Mouse (Mus musculus) stomach, postnatal 0 days (tissue): ENCODE results near the gene Sec22b. TPM values are rescaled to one million over a fixed set of nuclear protein-coding genes. Genes with fewer than 3 reads are reported as not detected.

Experiments used
- ATAC-seq: fragments of 200-750 bp; cut with Nextera tagmentation; 2 replicates; pipeline ENCODE4 v1.8.0; 2017; ENCODE audit not compliant: low FRiP score, low TSS enrichment
- DNase-seq: peaks from one replicate; pipeline ENCODE4 v3.0.0-alpha.2; 2016; ENCODE audit warnings: low spot score
- H3K27ac ChIP-seq: fragments of 300-500 bp; sonication (generic); replicated peaks from 2 replicates; pipeline ENCODE4 v1.5.1; 2014; ENCODE audit warnings: mild to moderate bottlenecking, control low read depth
- H3K27me3 ChIP-seq: fragments of 300-500 bp; sonication (generic); 2 replicates; pipeline ENCODE4 v1.6.1; 2014; ENCODE audit warnings: low read length; ENCODE audit not compliant: control insufficient read depth, insufficient read depth
- H3K36me3 ChIP-seq: fragments of 300-500 bp; sonication (generic); 2 replicates; pipeline ENCODE4 v1.6.1; 2014; ENCODE audit warnings: low read length, mixed read lengths; ENCODE audit not compliant: control insufficient read depth, insufficient read depth
- H3K4me1 ChIP-seq: fragments of 300-500 bp; sonication (generic); replicated peaks from 2 replicates; pipeline ENCODE4 v1.6.1; 2014; ENCODE audit warnings: antibody characterized with exemption; ENCODE audit not compliant: control insufficient read depth, insufficient read depth
- H3K4me2 ChIP-seq: fragments of 300-500 bp; sonication (generic); replicated peaks from 2 replicates; pipeline ENCODE4 v1.6.1; 2014; ENCODE audit warnings: low read depth, mild to moderate bottlenecking, control low read depth, moderate library complexity
- H3K4me3 ChIP-seq: fragments of 300-500 bp; sonication (generic); 2 replicates; pipeline ENCODE4 v1.5.1; 2014; ENCODE audit warnings: low read depth, low read length, control low read depth
- H3K9ac ChIP-seq: fragments of 300-500 bp; sonication (generic); 2 replicates; pipeline ENCODE4 v1.6.1; 2014; ENCODE audit warnings: mild to moderate bottlenecking, low read length, control low read depth, mixed read lengths
- H3K9me3 ChIP-seq: fragments of 300-500 bp; sonication (generic); 2 replicates; pipeline ENCODE4 v1.6.1; 2016; ENCODE audit warnings: low read length; ENCODE audit not compliant: control insufficient read depth
- CTCF ChIP-seq: IDR thresholded peaks from 2 replicates; pipeline ENCODE4 v1.5.1; 2016; ENCODE audit warnings: antibody characterized with exemption, low read depth, mild to moderate bottlenecking, moderate library complexity
- EP300 ChIP-seq: optimal IDR thresholded peaks from 2 replicates; pipeline ENCODE3; 2016; ENCODE audit warnings: antibody characterized with exemption
- WGBS: fragments of 180-500 bp; shearing (Covaris S2); extraction: QIAGEN DNeasy Blood & Tissue Kit; methylation state at CpG from one replicate; pipeline ENCODE4 v1.1.7; 2014; 5-methylcytosine and 5-hydroxymethylcytosine counted together
- polyA plus RNA-seq: library from polyadenylated mRNA; unstranded; fragments of >200 nt; fragmentation: Nextera tagmentation; extraction: Ambion mirVana; gene quantifications from 2 replicates; pipeline ENCODE4 v1.2.1, GENCODE M21; 2015

Sec22b gene
- polyA plus RNA-seq, 1 experiment from 2014 or later, result 90.6 TPM

- DNase-seq, result no peak
- Histone ChIP-seq H3K9me3 (no peaks in the 10 kb centered on the region), H3K4me2 (no peak overlapping the region), H3K36me3 (peaks cover 17% of the 10 kb centered on the region), H3K9ac (no peak overlapping the region), H3K27ac (no peak overlapping the region), H3K4me3 (no peak overlapping the region), H3K4me1 (no peaks in the 10 kb centered on the region), H3K27me3 (no peaks in the 10 kb centered on the region)
- TF ChIP-seq EP300, result no peak
- no peak for TF ChIP-seq CTCF
- no peak for ATAC-seq
- 84% methylated on average over 10 of the region's 10 CpGs for WGBS
Observed at GRCm38 (mm10) chr3:97918885-97919550, 18.0 kb downstream of the Sec22b start.

DNA sequence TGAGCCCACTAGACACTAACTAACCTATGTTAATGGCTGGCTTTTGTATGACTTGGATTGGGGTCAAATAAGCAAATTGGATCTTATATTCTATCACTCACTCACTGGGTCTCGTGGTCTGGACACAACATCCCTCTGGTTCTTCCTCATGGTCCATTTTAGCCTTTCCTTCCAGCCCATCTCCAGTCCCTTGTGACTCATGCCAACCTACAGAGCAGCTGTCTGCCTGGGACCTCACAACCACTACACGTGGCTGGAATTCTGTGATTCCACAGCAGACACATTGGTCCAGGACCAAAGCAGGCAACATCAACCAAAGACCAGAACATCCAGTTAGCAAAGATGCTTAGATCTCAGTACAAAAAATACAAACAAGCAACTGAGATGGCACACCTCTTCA lies 24.3 kb downstream of the Sec22b start:
- TF ChIP-seq CTCF (no peak), EP300 (no peak)
- Histone ChIP-seq H3K4me3 (no peak overlapping the region), H3K27ac (no peak overlapping the region), H3K9ac (no peak overlapping the region), H3K4me1 (no peaks in the 10 kb centered on the region), H3K9me3 (no peaks in the 10 kb centered on the region), H3K4me2 (no peak overlapping the region), H3K27me3 (no peaks in the 10 kb centered on the region), H3K36me3 (peaks cover 12% of the 10 kb centered on the region; the same call in 1 of the 2 replicates)
- ATAC-seq (no peak), DNase-seq (no peak)
- 84% methylated on average over 2 of the region's 2 CpGs for WGBS

DNA sequence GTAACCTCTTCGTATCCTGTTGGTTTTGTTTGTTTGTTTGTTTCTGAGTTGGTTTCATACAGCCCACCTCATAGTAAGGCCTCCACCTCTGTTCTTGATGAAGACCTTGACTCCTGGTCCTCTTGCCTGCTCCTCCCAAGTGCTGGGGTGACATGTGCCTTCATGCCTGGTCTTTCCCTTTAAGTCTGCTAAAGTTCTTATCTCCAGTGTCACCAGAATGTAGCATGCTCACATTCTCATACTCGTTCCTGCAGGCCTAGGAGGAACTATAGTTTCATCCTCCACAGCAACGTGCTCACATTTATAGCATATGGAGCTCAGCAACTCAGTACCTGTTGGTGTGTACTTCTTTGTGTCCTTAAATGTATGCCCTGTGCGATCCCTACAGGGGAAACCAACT lies 26.3 kb downstream of the Sec22b start:
- H3K27me3 ChIP-seq, result no peaks in the 10 kb centered on the region
- H3K4me3 ChIP-seq, result no peak overlapping the region
- WGBS, result 54% methylated on average over 4 of the region's 4 CpGs
- no peak for DNase-seq
- no peak for ATAC-seq
- TF ChIP-seq CTCF (no peak), EP300 (no peak)
- peaks cover 11% of the 10 kb centered on the region; the same call in 1 of the 2 replicates for H3K36me3 ChIP-seq
- no peak overlapping the region for H3K9ac ChIP-seq
- H3K9me3 ChIP-seq, result no peaks in the 10 kb centered on the region
- no peak overlapping the region for H3K4me2 ChIP-seq
- no peak overlapping the region for H3K27ac ChIP-seq
- no peaks in the 10 kb centered on the region for H3K4me1 ChIP-seq

DNA sequence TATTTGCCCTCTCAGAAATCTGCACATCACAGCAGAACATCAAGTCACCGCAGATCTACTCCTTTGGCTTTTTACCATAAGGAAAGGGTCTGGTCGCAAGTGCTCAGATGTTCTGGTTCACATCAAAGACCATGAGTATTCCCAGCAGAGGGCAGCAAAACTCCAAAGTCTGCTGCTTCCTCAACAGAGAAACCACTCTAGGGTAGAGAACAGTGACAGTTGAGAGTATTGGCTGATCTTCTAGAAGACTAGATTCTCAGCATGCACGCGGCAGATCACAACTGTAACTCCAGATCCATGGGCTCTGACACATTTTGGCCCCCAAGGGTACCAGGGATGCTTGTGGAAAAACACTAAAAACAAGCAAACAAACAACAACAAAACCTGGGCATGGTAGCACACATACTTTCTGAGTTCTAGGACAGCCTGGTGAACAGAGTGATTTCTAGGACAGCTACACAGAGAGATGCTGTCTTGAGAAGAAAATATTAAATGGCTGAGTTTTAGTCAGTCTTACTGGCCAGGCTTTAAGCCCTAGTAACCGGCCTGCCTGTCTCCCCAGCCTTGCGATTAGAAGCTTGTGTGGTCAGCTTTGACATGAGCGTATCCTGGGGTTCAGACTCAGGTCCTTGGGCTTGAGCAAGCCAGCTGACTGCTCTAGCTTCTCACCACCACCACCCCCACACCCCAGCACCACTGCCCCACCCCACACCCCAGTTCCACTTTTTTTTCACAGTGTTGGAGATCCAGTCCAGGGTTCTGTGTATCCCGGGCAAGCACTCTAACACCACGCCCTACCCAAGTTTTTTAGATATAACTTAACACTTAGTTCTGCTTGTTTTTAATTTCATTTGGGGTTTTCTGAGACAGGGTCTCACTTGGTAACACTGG lies 28.2 kb downstream of the Sec22b start:
- DNase-seq (peak; percentile 83), ATAC-seq (peak; percentile 58; the same call in 1 of the 2 replicates)
- 44% methylated on average over 9 of the region's 9 CpGs for WGBS
- H3K4me3 ChIP-seq, result no peak overlapping the region
- no peak overlapping the region for H3K4me2 ChIP-seq
- no peak overlapping the region for H3K9ac ChIP-seq
- H3K9me3 ChIP-seq, result no peaks in the 10 kb centered on the region
- no peaks in the 10 kb centered on the region for H3K27me3 ChIP-seq
- H3K27ac ChIP-seq, result no peak overlapping the region
- H3K36me3 ChIP-seq, result peaks cover under 1% of the 10 kb centered on the region; the same call in 1 of the 2 replicates
- no peak for TF ChIP-seq EP300
- TF ChIP-seq CTCF, result peak; percentile 93
- no peaks in the 10 kb centered on the region for H3K4me1 ChIP-seq

DNA sequence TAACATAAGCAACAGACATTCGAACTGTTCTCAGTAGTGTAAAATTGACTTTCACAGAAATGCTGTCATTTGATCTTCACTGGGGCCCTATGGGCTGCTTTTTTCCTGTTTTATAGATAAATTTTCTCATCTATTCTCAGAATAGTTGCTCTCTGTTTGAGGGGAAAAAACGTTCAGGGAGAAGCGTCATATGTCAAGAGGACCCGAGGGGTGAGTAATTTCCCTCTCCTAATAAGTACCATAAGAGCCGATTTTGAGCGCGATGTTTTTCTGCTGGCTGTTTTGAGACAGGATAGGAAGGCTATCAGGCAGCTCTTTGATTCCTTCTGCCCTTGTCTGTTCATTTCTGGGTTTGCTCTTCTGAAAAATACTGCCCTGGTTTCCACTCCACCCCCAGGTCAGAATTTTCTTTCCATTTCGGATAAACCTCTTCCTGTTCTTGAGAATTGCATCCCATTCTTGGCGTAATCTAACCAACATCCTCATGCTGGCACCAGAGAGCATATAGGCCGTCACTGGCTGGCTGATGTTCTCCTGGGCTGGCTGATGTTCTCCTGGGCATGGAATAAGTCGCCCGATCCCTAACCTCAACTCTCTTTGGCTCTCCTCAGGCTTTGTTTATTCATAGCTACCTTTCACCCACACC lies 29.3 kb downstream of the Sec22b start:
- H3K9me3 ChIP-seq, result no peaks in the 10 kb centered on the region
- H3K4me2 ChIP-seq, result no peak overlapping the region
- H3K27me3 ChIP-seq, result no peaks in the 10 kb centered on the region
- H3K4me1 ChIP-seq, result no peaks in the 10 kb centered on the region
- TF ChIP-seq EP300 (no peak), CTCF (peak; percentile 41)
- 54% methylated on average over 12 of the region's 12 CpGs for WGBS
- no peak overlapping the region for H3K27ac ChIP-seq
- no peak overlapping the region for H3K4me3 ChIP-seq
- ATAC-seq (no peak), DNase-seq (no peak)
- no peak overlapping the region for H3K9ac ChIP-seq
- H3K36me3 ChIP-seq, result no peaks in the 10 kb centered on the region
